Mouse (Mus musculus): ENCODE results near the gene Cers3. TPM values are rescaled to one million over a fixed set of nuclear protein-coding genes. Genes with fewer than 3 reads are reported as not detected.

Gene Cers3
- total and polyA plus RNA-seq, 3 experiments, result 0.04 TPM; not detected in 2

DNA sequence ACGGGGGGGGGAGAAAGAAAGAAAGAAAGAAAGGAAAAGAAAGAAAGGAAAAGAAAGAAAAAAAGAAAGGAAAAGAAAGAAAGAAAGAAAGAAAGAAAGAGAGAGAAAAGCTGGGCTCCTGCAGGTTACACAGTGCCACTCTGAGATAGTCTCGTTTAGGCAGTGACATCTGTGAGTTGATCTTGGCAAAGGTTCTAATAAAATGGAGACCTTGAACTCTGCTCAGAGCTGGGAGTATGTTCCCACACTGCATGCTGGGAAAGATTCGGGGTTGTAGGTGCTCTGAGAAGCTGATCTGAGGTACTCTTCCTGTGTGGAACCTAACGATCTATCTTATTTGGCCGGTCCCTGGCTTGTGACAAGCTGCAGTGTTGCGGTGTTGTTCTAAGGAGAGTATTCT is 103.3 kb downstream of the Cers3 start:
- no peak for DNase-seq (ENCODE audit: low read depth, low spot score)
- TF ChIP-seq NRF1 (IDR thresholded peaks at IDR 0.05; ENCODE audit: insufficient read depth, low read depth, low read length, poor library complexity, severe bottlenecking) (no peak), ZMIZ1 (IDR thresholded peaks at IDR 0.05; ENCODE audit: low read depth, low read length) (no peak), TCF12 (IDR thresholded peaks at IDR 0.05; ENCODE audit: low read depth, low read length) (no peak), RCOR1 (IDR thresholded peaks at IDR 0.05; ENCODE audit: low read depth, low read length) (no peak)
- no peak overlapping the region for H3K4me3 ChIP-seq (ENCODE audit: control insufficient read depth in 1 of 2, insufficient read depth in 1 of 2, low read depth in 2 of 2, low read length in 2 of 2)
- H3K9me3 ChIP-seq (replicated peaks; ENCODE audit: insufficient read depth, low read length), result no peaks in the 10 kb centered on the region
- H3K4me1 ChIP-seq (ENCODE audit: control insufficient read depth in 1 of 2, insufficient read depth in 2 of 2, low read length in 2 of 2), result peaks cover 0 to 8% of the 10 kb centered on the region in 2 experiments; a peak in 1 of 4 replicates
- H3K9ac ChIP-seq (ENCODE audit: control insufficient read depth, low read depth, low read length, poor library complexity, severe bottlenecking), result no peak overlapping the region
- H3K79me2 ChIP-seq (ENCODE audit: control insufficient read depth, insufficient read depth, low read length, poor library complexity), result no peaks in the 10 kb centered on the region
- no peaks in the 10 kb centered on the region for H3K27me3 ChIP-seq (ENCODE audit: control insufficient read depth in 1 of 2, insufficient read depth in 2 of 2, low read length in 2 of 2)
- H3K27ac ChIP-seq (ENCODE audit: control insufficient read depth, low read depth, low read length), result no peak overlapping the region
- no peaks in the 10 kb centered on the region for H3K36me3 ChIP-seq (ENCODE audit: control insufficient read depth in 1 of 2, insufficient read depth in 2 of 2, low read length in 2 of 2)

GRCm38 (mm10) chr7:66847299-66847698 is 104.0 kb downstream of the Cers3 start:
- no peak overlapping the region for H3K27ac ChIP-seq (ENCODE audit: control insufficient read depth, low read depth, low read length)
- H3K4me1 ChIP-seq (ENCODE audit: control insufficient read depth in 1 of 2, insufficient read depth in 2 of 2, low read length in 2 of 2), result peaks cover 0 to 8% of the 10 kb centered on the region in 2 experiments; a peak in 1 of 4 replicates
- no peaks in the 10 kb centered on the region for H3K27me3 ChIP-seq (ENCODE audit: control insufficient read depth in 1 of 2, insufficient read depth in 2 of 2, low read length in 2 of 2)
- DNase-seq (ENCODE audit: low read depth, low spot score), result no peak
- no peak overlapping the region for H3K9ac ChIP-seq (ENCODE audit: control insufficient read depth, low read depth, low read length, poor library complexity, severe bottlenecking)
- H3K79me2 ChIP-seq (ENCODE audit: control insufficient read depth, insufficient read depth, low read length, poor library complexity), result no peaks in the 10 kb centered on the region
- no peak for TF ChIP-seq E2F4 (IDR thresholded peaks at IDR 0.05; ENCODE audit: borderline replicate concordance, low read depth, low read length)
- TF ChIP-seq MAX (IDR thresholded peaks at IDR 0.05; ENCODE audit: low read length), result no peak
- TF ChIP-seq TAL1 (IDR thresholded peaks at IDR 0.05; ENCODE audit: low read length), result no peak
- no peak for TF ChIP-seq USF2 (IDR thresholded peaks at IDR 0.05; ENCODE audit: borderline replicate concordance in 1 of 2, insufficient read depth in 1 of 2, low read depth in 1 of 2, low read length in 2 of 2)
- no peak overlapping the region for H3K4me3 ChIP-seq (ENCODE audit: control insufficient read depth in 1 of 2, insufficient read depth in 1 of 2, low read depth in 2 of 2, low read length in 2 of 2)
- no peaks in the 10 kb centered on the region for H3K9me3 ChIP-seq (replicated peaks; ENCODE audit: insufficient read depth, low read length)
- no peaks in the 10 kb centered on the region for H3K36me3 ChIP-seq (ENCODE audit: control insufficient read depth in 1 of 2, insufficient read depth in 2 of 2, low read length in 2 of 2)

DNA sequence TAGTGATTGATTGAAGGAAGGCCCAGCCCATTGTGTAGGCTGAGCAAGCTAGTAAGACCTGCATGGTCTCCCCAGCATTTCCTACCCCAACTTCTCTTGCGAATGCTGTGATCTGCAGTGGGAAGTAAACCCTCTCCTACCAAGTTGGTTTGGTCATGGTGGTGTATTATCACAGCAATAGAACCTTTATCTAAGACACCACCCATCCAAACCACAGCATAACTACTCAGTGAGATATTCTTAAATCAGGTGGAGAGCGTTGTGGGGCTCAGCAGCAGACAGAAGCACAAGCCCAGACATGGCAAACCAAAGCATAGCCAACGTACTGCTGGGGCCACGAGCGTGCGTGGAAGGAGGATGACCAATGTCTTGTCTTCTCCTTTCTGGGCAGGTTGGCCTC is 106.0 kb downstream of the Cers3 start:
- TF ChIP-seq USF1 (IDR thresholded peaks at IDR 0.05; ENCODE audit: low read depth, low read length), result no peak
- no peak for TF ChIP-seq TBP (IDR thresholded peaks at IDR 0.05; ENCODE audit: low read depth, low read length)
- TF ChIP-seq E2F4 (IDR thresholded peaks at IDR 0.05; ENCODE audit: borderline replicate concordance, low read depth, low read length), result no peak
- no peak for TF ChIP-seq GABPA (IDR thresholded peaks at IDR 0.05; ENCODE audit: low read depth, low read length)
- no peaks in the 10 kb centered on the region for H3K79me2 ChIP-seq (ENCODE audit: control insufficient read depth, insufficient read depth, low read length, poor library complexity)

More for the DNA sequence above, 106.0 kb downstream of the Cers3 start:
- Histone ChIP-seq H3K27me3 (ENCODE audit: control insufficient read depth in 1 of 2, insufficient read depth in 2 of 2, low read length in 2 of 2) (no peaks in the 10 kb centered on the region), H3K4me1 (ENCODE audit: control insufficient read depth in 1 of 2, insufficient read depth in 2 of 2, low read length in 2 of 2) (peaks cover 0 to 4% of the 10 kb centered on the region in 2 experiments; a peak in 1 of 4 replicates), H3K36me3 (ENCODE audit: control insufficient read depth in 1 of 2, insufficient read depth in 2 of 2, low read length in 2 of 2) (no peaks in the 10 kb centered on the region), H3K4me3 (ENCODE audit: control insufficient read depth in 1 of 2, insufficient read depth in 1 of 2, low read depth in 2 of 2, low read length in 2 of 2) (no peak overlapping the region), H3K9me3 (replicated peaks; ENCODE audit: insufficient read depth, low read length) (no peaks in the 10 kb centered on the region), H3K27ac (ENCODE audit: control insufficient read depth, low read depth, low read length) (no peak overlapping the region), H3K9ac (ENCODE audit: control insufficient read depth, low read depth, low read length, poor library complexity, severe bottlenecking) (no peak overlapping the region)
- DNase-seq (ENCODE audit: low read depth, low spot score), result no peak

All from MEL (cell line).